In genomic region chr4:150649327-150649726, GRCm38 (mm10) we compare ENCODE assay signal across 30 mouse cellular contexts. TPM values are rescaled to one million over a fixed set of nuclear protein-coding genes. Genes with fewer than 3 reads are reported as not detected.
DNase-seq lines count a peak whose midpoint lies in the region; ATAC-seq lines count a peak whose summit lies in the region.
"Had no signal": no experiment of that assay in that cellular context is flagged by ENCODE, and none has a peak within 500 bp of the region (broad histone marks: within the 10 kb centered on the region; RNA-seq: fewer than 3 reads in every experiment).

No protein-coding gene starts in this region.

- H3K4me1 ChIP-seq in liver, embryonic 15.5 days (replicated peaks): peaks cover 31% of the 10 kb centered on the region
- peaks cover 21% of the 10 kb centered on the region for H3K4me1 ChIP-seq in limb, embryonic 10.5 days
- H3K4me1 ChIP-seq: neural tube, embryonic 12.5 days had no signal

- H3K4me2 ChIP-seq in liver, embryonic 15.5 days: peak overlapping the region; percentile 40
- H3K4me2 ChIP-seq: forebrain, embryonic 13.5 days; limb, embryonic 13.5 days; lung, embryonic 14.5 days; midbrain, embryonic 15.5 days; neural tube, embryonic 12.5 days had no signal

- DNase-seq in 416B (ENCODE audit: low read depth) (peak; percentile 16), MEL-GATA-1-ER (ENCODE audit: extremely low read depth, low read depth) (peak; percentile 80)
- DNase-seq in right cerebral cortex, adult 18-20 months: no peak
- no peak for DNase-seq in right cerebral cortex, postnatal 25 days
- no peak for DNase-seq in limb, embryonic 10.5 days (ENCODE audit: low spot score)
- DNase-seq in heart, postnatal 4 days: no peak
- DNase-seq: adrenal gland, postnatal 10 days; B cell, adult 2 months; cerebellum, adult 9-11 months; gastrocnemius, postnatal 36 days; kidney, adult 9 months; kidney, postnatal 25 days; layer of hippocampus, postnatal 36 days; lung, embryonic 14.5 days; lung, postnatal 36 days; thymus, postnatal 25 days had no signal

- H3K27me3 ChIP-seq in liver, embryonic 15.5 days: peaks cover 34% of the 10 kb centered on the region
- H3K27me3 ChIP-seq in limb, embryonic 10.5 days (ENCODE audit: low read depth, poor library complexity, severe bottlenecking): peaks cover 36% of the 10 kb centered on the region

- no peak overlapping the region for H3K9ac ChIP-seq in liver, embryonic 15.5 days
- H3K9ac ChIP-seq: forebrain, embryonic 13.5 days; limb, embryonic 13.5 days; lung, embryonic 14.5 days; midbrain, embryonic 15.5 days; neural tube, embryonic 12.5 days had no signal

- H3K27ac ChIP-seq in liver, embryonic 15.5 days (replicated peaks): no peak overlapping the region; the same call in 1 of the 2 replicates
- no peak overlapping the region for H3K27ac ChIP-seq in limb, embryonic 10.5 days
- H3K27ac ChIP-seq: forebrain, embryonic 13.5 days; hindbrain, embryonic 10.5 days; hindbrain, postnatal 0 days; layer of hippocampus, adult 2 months; limb, embryonic 13.5 days; midbrain, embryonic 15.5 days; neural tube, embryonic 12.5 days had no signal

- WGBS in liver, embryonic 15.5 days (ENCODE audit: insufficient replicate concordance): 27% methylated on average over 5 of the region's 5 CpGs
- WGBS in limb, embryonic 10.5 days: 86% methylated on average over 5 of the region's 5 CpGs

- no peak overlapping the region for H3K4me3 ChIP-seq in liver, embryonic 15.5 days (replicated peaks)
- no peak overlapping the region for H3K4me3 ChIP-seq in limb, embryonic 10.5 days
- H3K4me3 ChIP-seq: forebrain, embryonic 13.5 days; hindbrain, embryonic 10.5 days; layer of hippocampus, adult 2 months; limb, embryonic 13.5 days; midbrain, embryonic 15.5 days; neural tube, embryonic 12.5 days had no signal

- peak; percentile 81 for ATAC-seq in erythroid progenitor cell, adult 5-6 weeks (replicated peaks; ENCODE audit: low FRiP score, poor library complexity, severe bottlenecking)
- peak; percentile 76 for ATAC-seq in liver, embryonic 15.5 days (ENCODE audit: insufficient read depth)
- ATAC-seq: forebrain, embryonic 13.5 days; hindbrain, postnatal 0 days; intestine, embryonic 16.5 days; midbrain, embryonic 15.5 days had no signal

- H3K36me3 ChIP-seq in liver, embryonic 15.5 days (replicated peaks): no peaks in the 10 kb centered on the region
- H3K36me3 ChIP-seq in limb, embryonic 10.5 days: no peaks in the 10 kb centered on the region
- H3K36me3 ChIP-seq: hindbrain, embryonic 10.5 days; limb, embryonic 13.5 days; midbrain, embryonic 15.5 days; neural tube, embryonic 12.5 days had no signal

- H3K9me3 ChIP-seq in liver, embryonic 15.5 days (replicated peaks): no peaks in the 10 kb centered on the region
- H3K9me3 ChIP-seq in limb, embryonic 10.5 days (replicated peaks): no peaks in the 10 kb centered on the region
- H3K9me3 ChIP-seq: forebrain, embryonic 13.5 days; hindbrain, embryonic 10.5 days; limb, embryonic 13.5 days; midbrain, embryonic 15.5 days; neural tube, embryonic 12.5 days had no signal

RNA-seq across cellular contexts. Expression of gene Slc45a1, which starts 2.6 kb away (rescaled TPM):
- not detected in 2 replicates for total RNA-seq in erythroid progenitor cell, adult 5-6 weeks (2015; ENCODE audit: low replicate concordance)
- not detected in 2 replicates for total RNA-seq in erythroid progenitor cell, adult 5-6 weeks (2017; ENCODE audit: low replicate concordance)
- not detected in 2 replicates for polyA plus RNA-seq in liver, embryonic 15.5 days (2015; fragmentation: Nextera tagmentation; extraction: Ambion mirVana)
- 0.25 and 0.71 TPM in 2 replicates for polyA plus RNA-seq in limb, embryonic 10.5 days (2016; fragmentation: Nextera tagmentation; extraction: Ambion mirVana)
- not detected for total RNA-seq in heart, postnatal 4 days (2021)
- total RNA-seq: CH12.LX; gastrocnemius, adult 18-20 months; gastrocnemius, postnatal 36 days had no signal
- polyA plus RNA-seq: heart, embryonic 16.5 days; lung, embryonic 14.5 days; spleen, adult 2 months had no signal

Comparison
In these comparisons a context has a peak if more than half of its experiments do, and no peak if none do; other contexts are left out.
1. DNase-seq: peak in 416B (single experiment) and MEL-GATA-1-ER (single experiment); none in right cerebral cortex, adult 18-20 months (single experiment), right cerebral cortex, postnatal 25 days (single experiment), limb, embryonic 10.5 days (single experiment) and heart, postnatal 4 days (single experiment).